Mouse (Mus musculus): ENCODE measurements at regions not wholly inside any gene's neighbourhood (a gene's known extent, or its start where the extent isn't known, plus 50 kb on each side); places are given as distances from the start of the nearest gene placed in this dataset.

- H3K27me3 ChIP-seq (replicated peaks; ENCODE audit: control insufficient read depth, insufficient read depth, low read length), result no peaks in the 10 kb centered on the region
- ATAC-seq, result no peak
- no peaks in the 10 kb centered on the region for H3K36me3 ChIP-seq (ENCODE audit: control insufficient read depth, insufficient read depth, low read length)
- H3K9ac ChIP-seq (ENCODE audit: low read depth, low read length), result no peak overlapping the region
- H3K9me3 ChIP-seq (ENCODE audit: control insufficient read depth, low read length), result no peaks in the 10 kb centered on the region
- H3K4me3 ChIP-seq (ENCODE audit: low read length), result no peak overlapping the region
- no peak overlapping the region for H3K4me2 ChIP-seq (ENCODE audit: low read depth, low read length)
- no peak overlapping the region for H3K27ac ChIP-seq (ENCODE audit: low read length)
- WGBS, result 43% methylated on average over 5 of the region's 5 CpGs
- no peaks in the 10 kb centered on the region for H3K4me1 ChIP-seq (ENCODE audit: control insufficient read depth, insufficient read depth, low read length)
Measured at GRCm38 (mm10) chr1:42755958-42756357, 60.4 kb downstream of the Pou3f3 start.

- H3K4me2 ChIP-seq (ENCODE audit: low read depth, low read length), result no peak overlapping the region
- no peak overlapping the region for H3K9ac ChIP-seq (ENCODE audit: low read depth, low read length)
- H3K27me3 ChIP-seq (replicated peaks; ENCODE audit: control insufficient read depth, insufficient read depth, low read length), result no peaks in the 10 kb centered on the region
- no peaks in the 10 kb centered on the region for H3K36me3 ChIP-seq (ENCODE audit: control insufficient read depth, insufficient read depth, low read length)
- no peaks in the 10 kb centered on the region for H3K9me3 ChIP-seq (ENCODE audit: control insufficient read depth, low read length)
- no peak overlapping the region for H3K27ac ChIP-seq (ENCODE audit: low read length)
- H3K4me3 ChIP-seq (ENCODE audit: low read length), result no peak overlapping the region
- H3K4me1 ChIP-seq (ENCODE audit: control insufficient read depth, insufficient read depth, low read length), result no peaks in the 10 kb centered on the region
- no peak for ATAC-seq
Measured at GRCm38 (mm10) chr1:42756497-42756896, 60.9 kb downstream of the Pou3f3 start.

GRCm38 (mm10) chr1:42763447-42763846 is 67.9 kb downstream of the Pou3f3 start:
- Histone ChIP-seq H3K4me1 (ENCODE audit: control insufficient read depth, insufficient read depth, low read length) (no peaks in the 10 kb centered on the region), H3K4me2 (ENCODE audit: low read depth, low read length) (no peak overlapping the region), H3K9me3 (ENCODE audit: control insufficient read depth, low read length) (no peaks in the 10 kb centered on the region), H3K27me3 (replicated peaks; ENCODE audit: control insufficient read depth, insufficient read depth, low read length) (no peaks in the 10 kb centered on the region), H3K36me3 (ENCODE audit: control insufficient read depth, insufficient read depth, low read length) (no peaks in the 10 kb centered on the region), H3K9ac (ENCODE audit: low read depth, low read length) (no peak overlapping the region), H3K27ac (ENCODE audit: low read length) (no peak overlapping the region), H3K4me3 (ENCODE audit: low read length) (no peak overlapping the region)
- no peak for ATAC-seq
- 51% methylated on average over 2 of the region's 2 CpGs for WGBS

- 59% methylated on average over 2 of the region's 2 CpGs for WGBS
- Histone ChIP-seq H3K36me3 (ENCODE audit: control insufficient read depth, insufficient read depth, low read length) (no peaks in the 10 kb centered on the region), H3K4me2 (ENCODE audit: low read depth, low read length) (no peak overlapping the region), H3K27me3 (replicated peaks; ENCODE audit: control insufficient read depth, insufficient read depth, low read length) (no peaks in the 10 kb centered on the region), H3K4me3 (ENCODE audit: low read length) (no peak overlapping the region), H3K4me1 (ENCODE audit: control insufficient read depth, insufficient read depth, low read length) (no peaks in the 10 kb centered on the region), H3K27ac (ENCODE audit: low read length) (no peak overlapping the region), H3K9me3 (ENCODE audit: control insufficient read depth, low read length) (no peaks in the 10 kb centered on the region), H3K9ac (ENCODE audit: low read depth, low read length) (no peak overlapping the region)
- no peak for ATAC-seq
Measured at GRCm38 (mm10) chr1:42764048-42764447, 68.5 kb downstream of the Pou3f3 start.

- WGBS, result 79% methylated on average over 9 of the region's 9 CpGs
Measured at GRCm38 (mm10) chr1:42770085-42770484, 74.5 kb downstream of the Pou3f3 start.

GRCm38 (mm10) chr1:42772000-42772399 is 76.4 kb downstream of the Pou3f3 start:
- 0 out of 2 replicates have a peak, but pooled peaks have one; percentile 13 for ATAC-seq
- 39% methylated on average over 6 of the region's 6 CpGs for WGBS
- H3K9me3 ChIP-seq (ENCODE audit: control insufficient read depth, low read length), result no peaks in the 10 kb centered on the region
- H3K36me3 ChIP-seq (ENCODE audit: control insufficient read depth, insufficient read depth, low read length), result no peaks in the 10 kb centered on the region
- no peak overlapping the region for H3K4me2 ChIP-seq (ENCODE audit: low read depth, low read length)
- no peak overlapping the region for H3K4me3 ChIP-seq (ENCODE audit: low read length)
- no peaks in the 10 kb centered on the region for H3K27me3 ChIP-seq (replicated peaks; ENCODE audit: control insufficient read depth, insufficient read depth, low read length)
- H3K27ac ChIP-seq (ENCODE audit: low read length), result no peak overlapping the region
- peaks cover 6% of the 10 kb centered on the region for H3K4me1 ChIP-seq (ENCODE audit: control insufficient read depth, insufficient read depth, low read length)
- H3K9ac ChIP-seq (ENCODE audit: low read depth, low read length), result no peak overlapping the region

More at GRCm38 (mm10) chr1:42770085-42770484, 74.5 kb downstream of the Pou3f3 start:
- H3K27me3 ChIP-seq (replicated peaks; ENCODE audit: control insufficient read depth, insufficient read depth, low read length), result no peaks in the 10 kb centered on the region
- no peak overlapping the region for H3K9ac ChIP-seq (ENCODE audit: low read depth, low read length)
- H3K4me3 ChIP-seq (ENCODE audit: low read length), result no peak overlapping the region
- no peak overlapping the region for H3K4me2 ChIP-seq (ENCODE audit: low read depth, low read length)
- no peak overlapping the region for H3K27ac ChIP-seq (ENCODE audit: low read length)
- no peaks in the 10 kb centered on the region for H3K36me3 ChIP-seq (ENCODE audit: control insufficient read depth, insufficient read depth, low read length)
- H3K4me1 ChIP-seq (ENCODE audit: control insufficient read depth, insufficient read depth, low read length), result peaks cover 6% of the 10 kb centered on the region
- H3K9me3 ChIP-seq (ENCODE audit: control insufficient read depth, low read length), result no peaks in the 10 kb centered on the region
- no peak for ATAC-seq

GRCm38 (mm10) chr1:42773851-42774464 is 77.1 kb upstream of the Mrps9 start:
- H3K4me2 ChIP-seq (ENCODE audit: low read depth, low read length), result no peak overlapping the region
- H3K27ac ChIP-seq (ENCODE audit: low read length), result no peak overlapping the region
- no peaks in the 10 kb centered on the region for H3K9me3 ChIP-seq (ENCODE audit: control insufficient read depth, low read length)
- WGBS, result 77% methylated on average over 20 of the region's 20 CpGs
- H3K4me3 ChIP-seq (ENCODE audit: low read length), result no peak overlapping the region
- no peak for ATAC-seq
- H3K36me3 ChIP-seq (ENCODE audit: control insufficient read depth, insufficient read depth, low read length), result no peaks in the 10 kb centered on the region
- no peak overlapping the region for H3K9ac ChIP-seq (ENCODE audit: low read depth, low read length)
- H3K4me1 ChIP-seq (ENCODE audit: control insufficient read depth, insufficient read depth, low read length), result peaks cover 6% of the 10 kb centered on the region
- H3K27me3 ChIP-seq (replicated peaks; ENCODE audit: control insufficient read depth, insufficient read depth, low read length), result no peaks in the 10 kb centered on the region

- H3K27me3 ChIP-seq (replicated peaks; ENCODE audit: control insufficient read depth, insufficient read depth, low read length), result no peaks in the 10 kb centered on the region
- H3K4me1 ChIP-seq (ENCODE audit: control insufficient read depth, insufficient read depth, low read length), result peaks cover 6% of the 10 kb centered on the region
- WGBS, result 75% methylated on average over 7 of the region's 7 CpGs
- no peak overlapping the region for H3K4me3 ChIP-seq (ENCODE audit: low read length)
- H3K36me3 ChIP-seq (ENCODE audit: control insufficient read depth, insufficient read depth, low read length), result no peaks in the 10 kb centered on the region
- H3K27ac ChIP-seq (ENCODE audit: low read length), result no peak overlapping the region
- ATAC-seq, result no peak
- no peak overlapping the region for H3K9ac ChIP-seq (ENCODE audit: low read depth, low read length)
- H3K9me3 ChIP-seq (ENCODE audit: control insufficient read depth, low read length), result no peaks in the 10 kb centered on the region
- H3K4me2 ChIP-seq (ENCODE audit: low read depth, low read length), result no peak overlapping the region
Measured at GRCm38 (mm10) chr1:42774971-42775892, 75.8 kb upstream of the Mrps9 start.

- Histone ChIP-seq H3K4me3 (ENCODE audit: low read length) (no peak overlapping the region), H3K4me1 (ENCODE audit: control insufficient read depth, insufficient read depth, low read length) (peaks cover 6% of the 10 kb centered on the region), H3K4me2 (ENCODE audit: low read depth, low read length) (no peak overlapping the region), H3K27me3 (replicated peaks; ENCODE audit: control insufficient read depth, insufficient read depth, low read length) (no peaks in the 10 kb centered on the region), H3K9me3 (ENCODE audit: control insufficient read depth, low read length) (no peaks in the 10 kb centered on the region), H3K27ac (ENCODE audit: low read length) (no peak overlapping the region), H3K36me3 (ENCODE audit: control insufficient read depth, insufficient read depth, low read length) (no peaks in the 10 kb centered on the region), H3K9ac (ENCODE audit: low read depth, low read length) (no peak overlapping the region)
- WGBS, result 89% methylated on average over 2 of the region's 2 CpGs
- no peak for ATAC-seq
Measured at GRCm38 (mm10) chr1:42775893-42776287, 75.1 kb upstream of the Mrps9 start.
